Mouse (Mus musculus) heart, postnatal 0 days (tissue): ENCODE data around the gene Ulk4. TPM values are rescaled to one million over a fixed set of nuclear protein-coding genes. Genes with fewer than 3 reads are reported as not detected.

Source experiments
- ATAC-seq: fragments of 200-750 bp; cut with Nextera tagmentation; 2 replicates; pipeline ENCODE4 v1.8.0; 2017; ENCODE audit warnings: low read depth, moderate number of reproducible peaks, moderate library complexity; ENCODE audit not compliant: insufficient read depth
- DNase-seq: peaks from one replicate; pipeline ENCODE4 v3.0.0-alpha.2; 2016; ENCODE audit warnings: low spot score
- H3K27ac ChIP-seq: fragments of 300-500 bp; sonication (generic); 2 replicates; pipeline ENCODE4 v1.5.1; 2014; ENCODE audit warnings: low read depth, mild to moderate bottlenecking
- H3K27me3 ChIP-seq: fragments of 300-500 bp; sonication (generic); 2 replicates; pipeline ENCODE4 v1.6.1; 2014; ENCODE audit warnings: low read length, mixed read lengths; ENCODE audit not compliant: control insufficient read depth, insufficient read depth
- H3K36me3 ChIP-seq: fragments of 300-500 bp; sonication (generic); replicated peaks from 2 replicates; pipeline ENCODE4 v1.6.1; 2014; ENCODE audit warnings: low read length, mixed read lengths; ENCODE audit not compliant: control insufficient read depth, insufficient read depth
- H3K4me1 ChIP-seq: fragments of 300-500 bp; sonication (generic); 2 replicates; pipeline ENCODE4 v1.6.1; 2014; ENCODE audit warnings: antibody characterized with exemption; ENCODE audit not compliant: control insufficient read depth, insufficient read depth
- H3K4me2 ChIP-seq: fragments of 300-500 bp; sonication (generic); 2 replicates; pipeline ENCODE4 v1.6.1; 2014; ENCODE audit warnings: low read depth, mild to moderate bottlenecking, low read length, moderate library complexity
- H3K4me3 ChIP-seq: fragments of 300-500 bp; sonication (generic); 2 replicates; pipeline ENCODE4 v1.5.1; 2014; ENCODE audit warnings: low read depth, low read length
- H3K9ac ChIP-seq: fragments of 300-500 bp; sonication (generic); replicated peaks from 2 replicates; pipeline ENCODE4 v1.6.1; 2014; ENCODE audit warnings: low read depth, low read length, mixed read lengths
- H3K9me3 ChIP-seq: fragments of 300-500 bp; sonication (generic); replicated peaks from 2 replicates; pipeline ENCODE4 v1.6.1; 2016; ENCODE audit warnings: low read length; ENCODE audit not compliant: control insufficient read depth
- CTCF ChIP-seq: IDR thresholded peaks from 2 replicates; pipeline ENCODE4 v1.5.1; 2016; ENCODE audit warnings: antibody characterized with exemption, control low read depth, low read depth
- EP300 ChIP-seq: IDR thresholded peaks from 2 replicates; pipeline ENCODE4 v1.6.1; 2016; ENCODE audit warnings: antibody characterized with exemption, low read depth
- WGBS: fragments of 180-500 bp; shearing (Covaris S2); extraction: QIAGEN DNeasy Blood & Tissue Kit; methylation state at CpG from one replicate; pipeline ENCODE4 v1.1.7; 2014; 5-methylcytosine and 5-hydroxymethylcytosine counted together
- polyA plus RNA-seq: library from polyadenylated mRNA; unstranded; fragments of >200 nt; fragmentation: Nextera tagmentation; extraction: Ambion mirVana; gene quantifications from 2 replicates; pipeline ENCODE4 v1.2.1, GENCODE M21; 2015
- total RNA-seq: library from RNA; depleted of rRNA; stranded (reverse); fragments of >200 nt; gene quantifications from 2 replicates; pipeline ENCODE4 v1.2.3, GENCODE M21; 2014; ENCODE audit warnings: low replicate concordance

Ulk4 gene
- total and polyA plus RNA-seq, 2 experiments from 2014 or later: 1.5 to 66.7 TPM

DNA sequence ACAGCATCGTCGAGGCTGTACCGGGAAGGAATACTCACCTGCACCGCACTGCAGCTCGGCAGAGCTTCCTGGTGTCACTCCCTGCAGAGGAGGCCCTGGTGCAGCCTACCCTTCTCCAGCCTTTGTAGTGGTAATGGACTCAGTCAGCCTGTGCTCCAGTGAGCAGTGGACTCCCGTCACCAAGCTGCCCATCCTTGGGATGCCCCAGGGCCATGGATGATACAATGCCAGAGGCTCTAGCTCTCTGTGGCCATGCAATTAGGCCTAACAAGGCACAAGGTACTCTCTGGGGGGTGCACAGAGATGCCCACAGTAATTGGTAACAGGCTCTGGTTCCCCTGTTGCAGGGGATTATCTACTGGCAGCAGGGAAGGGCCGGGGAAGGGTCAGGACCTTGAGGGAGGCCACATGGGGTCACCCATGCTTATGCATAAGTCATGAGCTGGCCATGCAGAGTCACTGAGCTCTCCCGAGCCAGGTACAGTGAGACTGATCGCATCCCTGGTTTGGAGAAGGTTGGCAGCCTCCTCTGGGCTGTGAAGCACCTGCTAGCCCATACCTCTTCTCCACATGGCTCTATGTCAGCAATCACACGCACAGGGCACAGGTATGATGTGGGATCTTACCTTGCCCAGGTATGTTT lies 244.6 kb downstream of the Ulk4 start:
- H3K9me3 ChIP-seq: no peaks in the 10 kb centered on the region
- no peaks in the 10 kb centered on the region for H3K4me1 ChIP-seq
- H3K36me3 ChIP-seq: no peaks in the 10 kb centered on the region
- whole genome bisulfite sequencing: 76% methylated on average over 10 of the region's 10 CpGs
- H3K4me2 ChIP-seq: no peak overlapping the region
- no peaks in the 10 kb centered on the region for H3K27me3 ChIP-seq
- no peak for DNase-seq
- H3K4me3 ChIP-seq: no peak overlapping the region
- TF ChIP-seq CTCF: no peak
- TF ChIP-seq EP300: no peak
- no peak for ATAC-seq
- no peak overlapping the region for H3K27ac ChIP-seq
- H3K9ac ChIP-seq: no peak overlapping the region

- H3K9ac ChIP-seq: no peak overlapping the region
- H3K27ac ChIP-seq: no peak overlapping the region
Observed at GRCm38 (mm10) chr9:121030949-121031348, 246.0 kb downstream of the Ulk4 start.

GRCm38 (mm10) chr9:121029786-121030185 lies 247.2 kb downstream of the Ulk4 start:
- Histone ChIP-seq H3K4me3 (no peak overlapping the region), H3K9me3 (no peaks in the 10 kb centered on the region), H3K27me3 (no peaks in the 10 kb centered on the region), H3K36me3 (no peaks in the 10 kb centered on the region), H3K4me1 (no peaks in the 10 kb centered on the region), H3K27ac (no peak overlapping the region), H3K9ac (no peak overlapping the region), H3K4me2 (no peak overlapping the region)
- no peak for ATAC-seq
- 74% methylated on average over 9 of the region's 9 CpGs for WGBS
- TF ChIP-seq EP300 (no peak), CTCF (no peak)
- DNase-seq: no peak

More at GRCm38 (mm10) chr9:121030949-121031348, 246.0 kb downstream of the Ulk4 start:
- H3K4me3 ChIP-seq: no peak overlapping the region
- 31% methylated on average over 10 of the region's 10 CpGs for WGBS
- no peaks in the 10 kb centered on the region for H3K36me3 ChIP-seq
- DNase-seq: no peak
- H3K4me2 ChIP-seq: no peak overlapping the region
- no peak for TF ChIP-seq EP300
- no peak for TF ChIP-seq CTCF
- ATAC-seq: 0 out of 2 replicates have a peak, but pooled peaks have one; percentile 33
- no peaks in the 10 kb centered on the region for H3K4me1 ChIP-seq
- H3K27me3 ChIP-seq: no peaks in the 10 kb centered on the region
- no peaks in the 10 kb centered on the region for H3K9me3 ChIP-seq

GRCm38 (mm10) chr9:121023526-121024264 lies 253.3 kb downstream of the Ulk4 start:
- no peak for TF ChIP-seq CTCF
- no peak for TF ChIP-seq EP300
- peak; percentile 36 for DNase-seq
- H3K4me1 ChIP-seq: no peaks in the 10 kb centered on the region
- no peak overlapping the region for H3K4me3 ChIP-seq
- H3K36me3 ChIP-seq: no peaks in the 10 kb centered on the region
- ATAC-seq: peak; percentile 81
- no peak overlapping the region for H3K9ac ChIP-seq
- no peaks in the 10 kb centered on the region for H3K27me3 ChIP-seq
- no peaks in the 10 kb centered on the region for H3K9me3 ChIP-seq
- H3K4me2 ChIP-seq: no peak overlapping the region
- 46% methylated on average over 14 of the region's 14 CpGs for WGBS
- peak overlapping the region; percentile 59; the same call in 1 of the 2 replicates for H3K27ac ChIP-seq

DNA sequence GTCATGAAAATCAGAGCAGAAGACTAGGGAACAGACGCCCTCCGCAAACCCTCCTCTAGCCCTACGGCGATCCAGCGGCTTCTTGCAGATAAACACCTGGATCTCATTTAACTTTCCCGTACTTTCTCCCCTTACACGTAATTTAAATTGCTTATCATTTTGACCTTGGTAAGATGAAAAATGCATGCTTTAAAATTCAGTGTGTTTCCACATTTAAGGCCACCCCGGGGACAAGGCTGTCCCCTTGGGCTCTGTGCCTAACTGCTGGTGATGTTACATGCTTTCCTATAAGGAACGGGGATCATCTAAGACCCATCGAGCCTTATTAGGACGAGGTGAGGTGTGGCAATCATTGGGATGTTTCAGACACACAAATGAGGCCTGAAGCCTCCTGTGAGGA lies 256.6 kb downstream of the Ulk4 start:
- DNase-seq: no peak
- Histone ChIP-seq H3K9ac (no peak overlapping the region), H3K4me2 (no peak overlapping the region), H3K4me1 (no peaks in the 10 kb centered on the region), H3K36me3 (no peaks in the 10 kb centered on the region), H3K9me3 (no peaks in the 10 kb centered on the region), H3K27me3 (no peaks in the 10 kb centered on the region), H3K4me3 (no peak overlapping the region), H3K27ac (no peak overlapping the region)
- no peak for ATAC-seq
- TF ChIP-seq CTCF (no peak), EP300 (no peak)
- WGBS: 90% methylated on average over 11 of the region's 11 CpGs
